Mouse (Mus musculus): ENCODE measurements at regions not wholly inside any gene's neighbourhood (a gene's known extent, or its start where the extent isn't known, plus 50 kb on each side); places are given as distances from the start of the nearest gene placed in this dataset.
A peak's percentile ranks its signal among the peaks of the same experiment; 100 is the strongest.

- peak; percentile 21 for DNase-seq (ENCODE audit: low read depth, low spot score)
These were observed 146.3 kb upstream of the Krr1 start for GRCm38 (mm10) chr10:111826033-111826754.

- DNase-seq (ENCODE audit: low read depth, low spot score): no peak
These were observed 145.2 kb upstream of the Krr1 start for GRCm38 (mm10) chr10:111827246-111827645.

- DNase-seq (ENCODE audit: low read depth, low spot score): no peak
These were observed 144.5 kb upstream of the Krr1 start for GRCm38 (mm10) chr10:111827930-111828329.

GRCm38 (mm10) chr10:111828610-111829009 is 143.9 kb upstream of the Krr1 start:
- DNase-seq (ENCODE audit: low read depth, low spot score): no peak

GRCm38 (mm10) chr10:111829291-111829690 is 143.2 kb upstream of the Krr1 start:
- DNase-seq (ENCODE audit: low read depth, low spot score): no peak

GRCm38 (mm10) chr10:111831105-111831504 is 141.4 kb upstream of the Krr1 start:
- DNase-seq (ENCODE audit: low read depth, low spot score): no peak

GRCm38 (mm10) chr10:111833611-111834010 is 138.9 kb upstream of the Krr1 start:
- no peak for DNase-seq (ENCODE audit: low read depth, low spot score)

GRCm38 (mm10) chr10:111834280-111834679 is 138.2 kb upstream of the Krr1 start:
- DNase-seq (ENCODE audit: low read depth, low spot score): no peak

GRCm38 (mm10) chr10:111834925-111835823 is 137.3 kb upstream of the Krr1 start:
- no peak for DNase-seq (ENCODE audit: low read depth, low spot score)

GRCm38 (mm10) chr10:111836191-111836590 is 136.3 kb upstream of the Krr1 start:
- DNase-seq (ENCODE audit: low read depth, low spot score): no peak

GRCm38 (mm10) chr10:111836802-111837201 is 135.7 kb upstream of the Krr1 start:
- DNase-seq (ENCODE audit: low read depth, low spot score): no peak

- DNase-seq (ENCODE audit: low read depth, low spot score): no peak
These were observed 130.1 kb upstream of the Krr1 start for GRCm38 (mm10) chr10:111842321-111842775.

- DNase-seq (ENCODE audit: low read depth, low spot score): no peak
These were observed 129.6 kb upstream of the Krr1 start for GRCm38 (mm10) chr10:111842896-111843295.

- DNase-seq (ENCODE audit: low read depth, low spot score): no peak
These were observed 129.2 kb upstream of the Krr1 start for GRCm38 (mm10) chr10:111843301-111843700.

GRCm38 (mm10) chr10:111844144-111844543 is 128.3 kb upstream of the Krr1 start:
- no peak for DNase-seq (ENCODE audit: low read depth, low spot score)

GRCm38 (mm10) chr10:111845946-111846345 is 126.5 kb upstream of the Krr1 start:
- no peak for DNase-seq (ENCODE audit: low read depth, low spot score)

- no peak for DNase-seq (ENCODE audit: low read depth, low spot score)
These were observed 118.2 kb upstream of the Krr1 start for GRCm38 (mm10) chr10:111854254-111854653.

- no peak for DNase-seq (ENCODE audit: low read depth, low spot score)
These were observed 117.0 kb upstream of the Krr1 start for GRCm38 (mm10) chr10:111855496-111855895.

- DNase-seq (ENCODE audit: low read depth, low spot score): no peak
These were observed 114.1 kb upstream of the Krr1 start for GRCm38 (mm10) chr10:111858403-111858802.

GRCm38 (mm10) chr10:111865286-111865830 is 107.1 kb upstream of the Krr1 start:
- DNase-seq (ENCODE audit: low read depth, low spot score): no peak

- no peak for DNase-seq (ENCODE audit: low read depth, low spot score)
These were observed 105.4 kb upstream of the Krr1 start for GRCm38 (mm10) chr10:111867102-111867501.

- no peak for DNase-seq (ENCODE audit: low read depth, low spot score)
These were observed 104.9 kb upstream of the Krr1 start for GRCm38 (mm10) chr10:111867538-111867937.
